Mouse (Mus musculus): Measurements from ENCODE around the gene Efemp2.

Efemp2 gene

DNA sequence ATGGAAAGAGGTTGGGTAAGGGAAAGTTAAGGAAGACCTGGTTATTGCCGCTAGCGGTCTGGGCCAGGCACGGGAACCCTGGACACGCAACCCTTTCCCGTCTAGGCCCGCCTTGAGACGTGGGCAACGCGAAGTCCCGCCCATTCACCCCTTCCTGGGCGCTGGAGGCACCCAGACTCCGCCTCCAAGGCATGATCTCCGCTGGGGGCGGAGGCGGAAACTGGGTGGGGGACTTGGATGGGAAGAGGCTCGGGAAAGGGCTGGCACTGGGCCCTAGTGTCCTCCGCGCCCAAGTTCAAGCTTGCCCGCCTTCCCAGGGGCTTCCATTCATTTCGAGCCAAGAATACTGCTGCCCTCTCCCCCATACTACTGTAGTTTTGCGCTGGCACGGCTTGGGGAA is at the start of gene Efemp2:
Gene Efemp2, plus strand, starts transcription at position 235 of the 400 bp plus-strand sequence.
- in situ Hi-C loops (cut with MboI; ENCODE audit: low pct_unique_long_range_greater_than_20kb in 1 of 2, low sequenced_read_pairs in 2 of 2, unreplicated experiment in 1 of 2), result no loop called here

DNA sequence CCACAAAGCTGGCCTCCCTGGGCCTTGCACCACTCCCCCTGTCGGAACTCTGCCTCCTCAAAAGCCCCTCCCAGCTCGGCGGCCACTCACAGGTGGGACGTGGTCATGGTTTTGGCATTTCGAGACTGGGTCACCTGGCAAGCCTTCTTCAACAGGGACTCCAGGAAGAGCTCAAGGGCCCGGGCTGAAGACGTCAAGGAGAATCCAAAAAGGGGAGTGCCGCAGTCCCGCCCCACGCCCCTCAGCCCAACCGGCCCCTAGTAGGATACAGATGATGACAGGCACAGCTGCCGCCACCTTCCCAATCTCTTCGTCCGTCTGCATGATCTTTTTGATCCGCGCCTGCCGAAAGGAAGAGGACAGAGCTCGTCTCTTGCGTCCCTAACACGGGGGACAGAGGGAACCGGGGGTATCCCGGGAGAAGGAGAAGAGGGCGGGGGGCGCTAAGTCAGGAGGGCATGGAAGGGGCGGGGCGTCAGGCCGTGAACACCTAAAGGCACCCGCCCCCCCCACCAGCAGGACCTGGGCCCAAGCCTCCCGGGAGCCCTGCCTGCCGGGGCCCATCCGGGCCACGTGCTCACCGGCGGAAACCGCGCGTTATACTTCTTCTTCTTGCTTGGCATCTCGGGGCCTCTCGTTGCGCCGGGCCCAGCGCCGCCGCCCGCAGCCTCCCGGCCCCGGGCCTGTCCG is 49.5 kb upstream of the Efemp2 start:
- in situ Hi-C loops (cut with MboI; ENCODE audit: low pct_unique_long_range_greater_than_20kb in 1 of 2, low sequenced_read_pairs in 2 of 2, unreplicated experiment in 1 of 2), result no loop called here

GRCm38 (mm10) chr19:5424782-5425741 is 48.7 kb upstream of the Efemp2 start, which contains the start of the genes Drap1 and AI837181:
TSS of gene Drap1 (minus strand) at chr19:5424979.
TSS of gene AI837181 (plus strand) at chr19:5425144.
- in situ Hi-C loops (cut with MboI; ENCODE audit: low pct_unique_long_range_greater_than_20kb in 1 of 2, low sequenced_read_pairs in 2 of 2, unreplicated experiment in 1 of 2), result no loop called here

DNA sequence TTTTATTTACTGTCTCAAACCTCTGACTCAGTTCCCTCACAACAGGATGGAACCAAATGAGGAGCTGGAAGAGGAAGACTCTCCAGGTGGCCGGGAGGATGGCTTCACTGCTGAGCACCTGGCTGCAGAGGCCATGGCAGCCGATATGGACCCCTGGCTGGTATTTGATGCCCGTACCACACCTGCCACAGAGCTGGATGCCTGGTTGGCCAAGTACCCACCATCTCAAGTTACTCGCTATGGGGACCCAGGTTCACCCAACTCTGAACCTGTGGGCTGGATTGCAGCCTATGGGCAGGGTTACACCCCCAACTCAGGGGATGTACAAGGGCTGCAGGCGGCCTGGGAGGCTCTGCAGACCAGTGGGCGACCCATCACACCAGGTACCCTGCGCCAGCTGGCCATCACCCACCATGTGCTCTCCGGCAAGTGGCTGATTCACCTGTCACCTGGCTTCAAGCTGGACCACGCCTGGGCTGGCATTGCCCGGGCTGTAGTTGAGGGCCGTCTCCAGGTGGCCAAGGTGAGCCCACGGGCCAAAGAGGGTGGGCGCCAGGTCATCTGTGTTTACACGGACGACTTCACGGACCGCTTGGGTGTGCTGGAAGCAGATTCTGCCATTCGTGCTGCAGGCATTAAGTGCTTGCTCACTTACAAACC is 47.7 kb upstream of the Efemp2 start:
- in situ Hi-C loops (cut with MboI; ENCODE audit: low pct_unique_long_range_greater_than_20kb in 1 of 2, low sequenced_read_pairs in 2 of 2, unreplicated experiment in 1 of 2), result no loop called here

GRCm38 (mm10) chr19:5426640-5427290 is 47.0 kb upstream of the Efemp2 start:
- in situ Hi-C loops (cut with MboI; ENCODE audit: low pct_unique_long_range_greater_than_20kb in 1 of 2, low sequenced_read_pairs in 2 of 2, unreplicated experiment in 1 of 2), result no loop called here

GRCm38 (mm10) chr19:5428083-5428482 is 45.7 kb upstream of the Efemp2 start:
- in situ Hi-C loops (cut with MboI; ENCODE audit: low pct_unique_long_range_greater_than_20kb in 1 of 2, low sequenced_read_pairs in 2 of 2, unreplicated experiment in 1 of 2), result no loop called here

- in situ Hi-C loops (cut with MboI; ENCODE audit: low pct_unique_long_range_greater_than_20kb in 1 of 2, low sequenced_read_pairs in 2 of 2, unreplicated experiment in 1 of 2), result no loop called here
Measured at GRCm38 (mm10) chr19:5429219-5429618, 44.5 kb upstream of the Efemp2 start.

GRCm38 (mm10) chr19:5429806-5430205 is 43.9 kb upstream of the Efemp2 start:
- in situ Hi-C loops (cut with MboI; ENCODE audit: low pct_unique_long_range_greater_than_20kb in 1 of 2, low sequenced_read_pairs in 2 of 2, unreplicated experiment in 1 of 2), result no loop called here

GRCm38 (mm10) chr19:5430408-5430807 is 43.3 kb upstream of the Efemp2 start:
- in situ Hi-C loops (cut with MboI; ENCODE audit: low pct_unique_long_range_greater_than_20kb in 1 of 2, low sequenced_read_pairs in 2 of 2, unreplicated experiment in 1 of 2), result no loop called here

- in situ Hi-C loops (cut with MboI; ENCODE audit: low pct_unique_long_range_greater_than_20kb in 1 of 2, low sequenced_read_pairs in 2 of 2, unreplicated experiment in 1 of 2), result no loop called here
Measured at GRCm38 (mm10) chr19:5431911-5432464, 41.8 kb upstream of the Efemp2 start.

- in situ Hi-C loops (cut with MboI; ENCODE audit: low pct_unique_long_range_greater_than_20kb in 1 of 2, low sequenced_read_pairs in 2 of 2, unreplicated experiment in 1 of 2), result no loop called here
Measured at GRCm38 (mm10) chr19:5432992-5433852, 40.5 kb upstream of the Efemp2 start.

GRCm38 (mm10) chr19:5433951-5434350 is 39.8 kb upstream of the Efemp2 start:
- in situ Hi-C loops (cut with MboI; ENCODE audit: low pct_unique_long_range_greater_than_20kb in 1 of 2, low sequenced_read_pairs in 2 of 2, unreplicated experiment in 1 of 2), result no loop called here

DNA sequence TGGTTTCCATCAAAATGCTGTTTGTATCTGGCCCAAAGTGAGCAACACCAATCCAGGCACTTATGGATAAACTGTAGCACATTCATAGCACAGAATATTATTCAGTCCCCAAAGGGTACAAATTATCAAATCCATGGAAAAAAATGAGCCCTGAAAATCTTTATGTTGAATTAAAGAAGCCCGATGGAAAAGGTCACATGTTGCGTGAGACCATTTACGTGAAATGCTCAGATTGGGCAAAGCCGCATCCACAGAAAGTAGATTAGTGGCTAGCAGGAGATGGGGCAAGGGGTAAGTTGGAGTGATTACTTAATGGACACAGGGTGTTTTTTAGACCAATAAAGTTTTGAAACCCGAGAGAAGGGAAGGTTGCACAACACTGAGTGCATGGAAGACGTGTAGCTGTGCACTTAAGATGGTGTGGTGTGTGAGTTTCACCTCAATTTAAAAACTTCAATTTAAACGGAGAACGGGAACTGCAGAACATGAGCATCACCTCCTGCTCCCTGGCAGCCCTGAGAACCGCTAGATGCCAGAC is 29.3 kb upstream of the Efemp2 start:
- in situ Hi-C loops (cut with MboI; ENCODE audit: low pct_unique_long_range_greater_than_20kb in 1 of 2, low sequenced_read_pairs in 2 of 2, unreplicated experiment in 1 of 2), result no loop called here

- in situ Hi-C loops (cut with MboI; ENCODE audit: low pct_unique_long_range_greater_than_20kb in 1 of 2, low sequenced_read_pairs in 2 of 2, unreplicated experiment in 1 of 2), result no loop called here
Measured at GRCm38 (mm10) chr19:5444954-5445353, 28.8 kb upstream of the Efemp2 start.

- in situ Hi-C loops (cut with MboI; ENCODE audit: low pct_unique_long_range_greater_than_20kb in 1 of 2, low sequenced_read_pairs in 2 of 2, unreplicated experiment in 1 of 2), result no loop called here
Measured at GRCm38 (mm10) chr19:5445747-5446146, 28.0 kb upstream of the Efemp2 start.

- in situ Hi-C loops (cut with MboI; ENCODE audit: low pct_unique_long_range_greater_than_20kb in 1 of 2, low sequenced_read_pairs in 2 of 2, unreplicated experiment in 1 of 2), result no loop called here
Measured at GRCm38 (mm10) chr19:5447515-5448353, 26.0 kb upstream of the Efemp2 start, which contains the start of gene Fosl1. TSS of gene Fosl1 (plus strand) at chr19:5447547.

Measured in mouse embryonic stem cell (cell line).